Mouse (Mus musculus): ENCODE measurements around the gene Lin37. TPM values are rescaled to one million over a fixed set of nuclear protein-coding genes. Genes with fewer than 3 reads are reported as not detected.
A peak's percentile ranks its signal among the peaks of the same experiment; 100 is the strongest.

Gene Lin37
- total RNA-seq, 2 experiments from 2014 or later, result 46.4 to 50.1 TPM

- peak; percentile 95 for DNase-seq
Observed at GRCm38 (mm10) chr7:30552102-30553020, 7.3 kb downstream of the Lin37 start, which contains the start of the genes Hspb6 and Proser3. Gene Hspb6 (plus strand): TSS chr7:30552178. Gene Proser3 (minus strand): TSS chr7:30552299.

GRCm38 (mm10) chr7:30551445-30552101 lies 8.1 kb downstream of the Lin37 start:
- peak in 1 of 2 experiments; percentile 29 for DNase-seq

- DNase-seq, result no peak
Observed at GRCm38 (mm10) chr7:30550603-30551002, 9.0 kb downstream of the Lin37 start.

GRCm38 (mm10) chr7:30549880-30550279 lies 9.8 kb downstream of the Lin37 start:
- DNase-seq, result no peak

DNA sequence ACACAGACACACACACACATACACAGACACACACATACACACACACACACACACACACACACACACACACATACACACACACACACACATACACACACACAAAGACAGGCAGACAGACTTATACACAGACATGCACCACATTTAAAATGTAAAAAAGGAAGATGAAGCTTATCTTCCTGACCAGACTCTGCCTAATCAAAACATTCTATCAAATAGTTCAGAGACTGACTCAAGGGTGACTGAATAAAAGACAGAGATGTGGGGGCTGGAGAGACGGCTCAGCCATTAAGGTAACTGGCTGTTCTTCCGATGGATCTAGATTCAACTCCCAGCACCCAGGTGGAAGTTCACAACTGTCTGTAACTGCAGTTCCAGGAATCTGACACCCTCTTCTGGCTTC lies 15.3 kb downstream of the Lin37 start:
- no peak for DNase-seq

DNA sequence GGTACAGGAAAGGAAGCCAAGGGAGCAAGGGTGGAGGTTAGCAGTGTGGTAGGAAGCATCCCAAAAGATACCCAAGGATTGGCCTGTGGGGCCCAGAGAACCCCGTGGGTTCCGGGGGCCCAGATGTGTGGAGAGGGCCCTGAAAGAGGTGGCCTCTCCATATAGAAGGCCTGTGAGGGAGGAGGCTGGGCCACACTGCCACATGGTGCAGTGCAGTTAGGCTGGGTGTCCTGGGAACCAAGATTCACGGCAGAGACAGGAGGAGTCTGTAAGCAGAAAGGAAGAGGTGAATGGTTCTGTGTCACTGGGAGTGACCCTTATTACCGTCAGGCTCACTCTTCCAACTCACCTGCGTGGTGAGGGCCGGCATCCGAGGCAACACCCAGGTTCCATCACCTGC lies 19.1 kb downstream of the Lin37 start:
- no peak for DNase-seq

DNA sequence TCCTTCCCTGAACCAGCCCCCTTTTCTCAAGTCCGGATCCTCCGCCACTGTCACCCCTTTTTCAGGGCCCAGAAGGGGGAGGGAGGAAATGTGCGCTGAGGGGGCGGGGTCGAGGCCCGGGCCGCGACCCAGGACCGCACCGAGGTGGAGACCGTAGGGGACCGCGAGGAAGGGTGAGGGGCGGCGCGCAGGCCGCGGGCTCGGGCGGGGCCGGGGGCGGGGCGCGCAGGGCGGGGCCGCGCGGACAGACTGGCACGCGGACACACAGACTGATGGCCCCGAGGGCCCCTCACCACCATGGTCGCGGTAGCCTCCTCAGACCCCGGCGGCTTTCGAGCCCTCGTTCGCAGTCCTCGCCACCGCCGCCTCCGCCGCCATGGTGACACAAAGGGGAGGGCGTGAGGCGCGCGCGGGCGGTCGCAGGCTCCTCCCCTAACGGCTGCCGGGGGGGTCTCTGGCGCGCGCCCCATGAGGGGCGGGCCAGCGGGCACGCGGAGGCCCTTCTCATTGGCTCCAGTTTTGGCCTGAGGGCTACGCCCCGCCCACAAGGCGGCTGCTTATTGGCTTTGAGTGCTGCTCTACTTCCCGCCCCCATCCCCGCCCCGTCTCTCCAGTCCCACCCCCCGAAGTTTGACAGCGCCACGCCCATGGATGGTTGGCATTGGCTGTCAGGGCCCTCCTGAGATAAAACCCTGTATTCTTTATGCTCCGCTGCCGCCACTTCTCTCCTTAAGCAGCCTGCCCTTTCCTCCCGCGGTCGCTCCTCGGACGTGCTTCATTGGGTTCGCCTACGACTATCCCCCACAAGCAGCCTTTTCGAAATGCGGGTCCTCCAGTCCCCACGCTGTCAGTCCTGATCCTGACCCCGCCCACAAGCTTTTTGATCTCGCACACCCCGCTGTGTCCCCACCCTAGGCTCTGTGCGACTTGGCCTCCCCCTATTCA lies 24.7 kb downstream of the Lin37 start, which contains the start of gene Arhgap33:
Gene Arhgap33, minus strand, starts transcription at position 428 of the 945 bp plus-strand sequence.
- peak; percentile 95 for DNase-seq

GRCm38 (mm10) chr7:30533941-30534632 lies 25.6 kb downstream of the Lin37 start:
- DNase-seq, result no peak

DNA sequence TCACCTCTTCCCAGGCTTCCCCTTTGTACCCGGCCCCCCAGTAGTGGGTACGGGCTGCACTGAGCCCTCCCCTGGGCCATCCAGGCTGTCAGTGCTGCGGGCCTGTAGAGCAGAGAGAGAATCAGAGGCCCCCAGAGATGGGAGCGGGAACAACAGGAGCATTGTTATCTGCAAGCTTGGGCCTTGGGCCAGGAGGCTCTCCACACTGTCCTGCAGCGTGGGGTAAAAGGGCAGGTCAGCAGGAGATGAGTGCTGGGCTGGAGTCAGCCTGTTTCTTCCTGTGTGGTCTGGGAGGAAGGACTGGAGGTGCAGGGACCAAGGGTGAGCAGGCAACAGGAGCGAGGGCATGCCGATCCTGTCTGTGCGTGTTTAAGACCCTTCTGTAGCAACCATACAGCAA lies 26.7 kb downstream of the Lin37 start:
- peak in 1 of 2 experiments; percentile 33 for DNase-seq

GRCm38 (mm10) chr7:30531291-30531815 lies 28.3 kb downstream of the Lin37 start:
- no peak for DNase-seq

DNA sequence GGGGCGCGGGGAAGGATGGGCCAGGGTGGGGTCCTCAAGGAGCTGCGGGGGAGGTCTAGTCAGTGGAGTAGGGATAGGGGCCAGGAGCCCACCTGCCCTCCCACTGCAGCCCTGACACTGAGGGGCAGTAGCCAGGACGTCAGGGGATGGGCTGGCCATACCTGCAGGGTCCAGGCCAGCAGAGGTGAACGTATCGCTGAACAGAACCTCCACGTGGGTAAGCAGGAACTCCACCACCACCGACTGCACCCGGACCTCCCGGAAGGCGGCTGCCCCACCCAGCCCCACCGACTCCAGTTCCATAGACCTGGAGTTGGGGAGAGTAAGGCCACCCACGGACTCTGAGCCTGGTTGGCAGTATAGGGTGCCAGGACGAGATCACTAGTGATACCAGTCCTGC lies 32.7 kb downstream of the Lin37 start:
- no peak for DNase-seq

- DNase-seq, result no peak
Observed at GRCm38 (mm10) chr7:30526399-30526798, 33.2 kb downstream of the Lin37 start.

GRCm38 (mm10) chr7:30525954-30526353 lies 33.7 kb downstream of the Lin37 start:
- DNase-seq, result no peak

- no peak for DNase-seq
Observed at GRCm38 (mm10) chr7:30524487-30524886, 35.2 kb downstream of the Lin37 start.

GRCm38 (mm10) chr7:30522871-30523270 lies 36.8 kb downstream of the Lin37 start:
- no peak for DNase-seq

DNA sequence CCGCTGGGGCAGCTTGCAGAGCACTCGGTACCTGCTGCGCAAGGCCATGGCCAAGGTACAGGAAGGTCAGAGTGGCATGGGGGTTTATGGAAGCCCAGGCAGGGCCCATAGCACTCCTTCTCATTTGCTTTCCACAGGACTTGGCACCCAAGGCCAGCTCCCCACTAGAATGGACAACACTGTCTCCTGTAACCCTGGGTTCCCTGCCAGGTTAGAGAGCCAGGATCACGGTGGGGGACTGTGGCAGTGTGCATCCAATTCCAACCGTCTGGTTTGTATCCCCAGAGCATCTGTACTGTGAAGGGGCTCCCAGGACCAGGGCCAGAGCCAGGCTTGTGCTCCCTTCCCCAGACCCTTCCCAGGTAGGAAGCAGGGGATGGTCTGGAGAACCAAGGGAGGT lies 38.8 kb downstream of the Lin37 start:
- no peak for DNase-seq

- DNase-seq, result no peak
Observed at GRCm38 (mm10) chr7:30520396-30520795, 39.2 kb downstream of the Lin37 start.

GRCm38 (mm10) chr7:30518325-30518724 lies 41.3 kb downstream of the Lin37 start:
- no peak for DNase-seq

- no peak for DNase-seq
Observed at GRCm38 (mm10) chr7:30515003-30515760, 44.5 kb downstream of the Lin37 start.

DNA sequence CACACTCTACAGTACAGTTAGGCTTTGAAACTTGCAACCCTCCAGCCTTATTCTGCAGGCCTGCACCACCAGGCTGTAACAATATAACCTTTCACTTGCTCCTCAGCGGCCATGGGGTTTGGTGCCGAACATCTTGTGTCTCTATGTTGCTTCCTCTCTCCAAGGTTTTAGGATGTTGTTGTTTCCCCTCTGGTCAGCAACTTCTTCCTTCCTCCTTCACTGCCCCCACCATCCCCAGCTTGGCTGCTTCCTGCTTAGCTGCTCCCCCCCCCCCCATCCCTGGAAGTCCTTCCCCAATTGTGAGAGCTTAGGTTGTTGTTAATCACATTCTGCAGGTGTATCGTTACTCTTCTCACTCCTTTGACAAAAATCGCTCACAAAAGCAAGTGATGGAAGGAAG lies 51.6 kb downstream of the Lin37 start:
- no peak for DNase-seq

All from layer of hippocampus, postnatal 36 days (tissue).